Mouse (Mus musculus): ENCODE measurements around the gene Calml3. TPM values are rescaled to one million over a fixed set of nuclear protein-coding genes. Genes with fewer than 3 reads are reported as not detected.
A peak's percentile ranks its signal among the peaks of the same experiment; 100 is the strongest.

Gene Calml3
- total RNA-seq, 2 experiments from 2014 or later = not detected

- peak; percentile 84 to 92 for DNase-seq (ENCODE audit: low spot score in 2 of 2)
- H3K27ac ChIP-seq = peak overlapping the region; percentile 90
- no peak overlapping the region for H3K4me3 ChIP-seq
- TF ChIP-seq CTCF (conservative IDR thresholded peaks at IDR 0.05) = no peak
These were observed 27.7 kb downstream of the Calml3 start for GRCm38 (mm10) chr13:3776446-3776845.

- DNase-seq (ENCODE audit: low spot score in 2 of 2) = no peak
- H3K4me3 ChIP-seq = no peak overlapping the region
- TF ChIP-seq CTCF (conservative IDR thresholded peaks at IDR 0.05) = no peak
- peak overlapping the region; percentile 90 for H3K27ac ChIP-seq
These were observed 29.1 kb downstream of the Calml3 start for GRCm38 (mm10) chr13:3774991-3775390.

- H3K4me3 ChIP-seq = no peak overlapping the region
- no peak for TF ChIP-seq CTCF (conservative IDR thresholded peaks at IDR 0.05)
- peak; percentile 46 for DNase-seq (ENCODE audit: low spot score in 2 of 2)
- peak overlapping the region; percentile 90 for H3K27ac ChIP-seq
These were observed 29.8 kb downstream of the Calml3 start for GRCm38 (mm10) chr13:3774280-3774679.

GRCm38 (mm10) chr13:3773149-3773688 is 30.9 kb downstream of the Calml3 start:
- TF ChIP-seq CTCF (conservative IDR thresholded peaks at IDR 0.05) = no peak
- Histone ChIP-seq H3K27ac (peak overlapping the region; percentile 53; the same call in 1 of the 2 replicates), H3K4me3 (no peak overlapping the region)
- no peak for DNase-seq (ENCODE audit: low spot score in 2 of 2)

GRCm38 (mm10) chr13:3771221-3771620 is 32.9 kb downstream of the Calml3 start:
- H3K4me3 ChIP-seq = no peak overlapping the region
- no peak for TF ChIP-seq CTCF (conservative IDR thresholded peaks at IDR 0.05)
- H3K27ac ChIP-seq = no peak overlapping the region
- DNase-seq (ENCODE audit: low spot score in 2 of 2) = no peak

GRCm38 (mm10) chr13:3770170-3771024 is 33.7 kb downstream of the Calml3 start:
- no peak for TF ChIP-seq CTCF (conservative IDR thresholded peaks at IDR 0.05)
- Histone ChIP-seq H3K4me3 (no peak overlapping the region), H3K27ac (peak overlapping the region; percentile 52)
- peak in 1 of 2 experiments; percentile 10 for DNase-seq (ENCODE audit: low spot score in 2 of 2)

- H3K4me3 ChIP-seq = no peak overlapping the region
- TF ChIP-seq CTCF (conservative IDR thresholded peaks at IDR 0.05) = no peak
- DNase-seq (ENCODE audit: low spot score in 2 of 2) = no peak
- peak overlapping the region; percentile 52; the same call in 1 of the 2 replicates for H3K27ac ChIP-seq
These were observed 34.6 kb downstream of the Calml3 start for GRCm38 (mm10) chr13:3769531-3769930.

- DNase-seq (ENCODE audit: low spot score in 2 of 2) = no peak
- no peak for TF ChIP-seq CTCF (conservative IDR thresholded peaks at IDR 0.05)
- H3K27ac ChIP-seq = peak overlapping the region; percentile 57; the same call in 1 of the 2 replicates
These were observed 35.5 kb downstream of the Calml3 start for GRCm38 (mm10) chr13:3768621-3769020.

GRCm38 (mm10) chr13:3767086-3767485 is 37.0 kb downstream of the Calml3 start:
- TF ChIP-seq CTCF (conservative IDR thresholded peaks at IDR 0.05) = no peak
- DNase-seq (ENCODE audit: low spot score in 2 of 2) = no peak
- Histone ChIP-seq H3K27ac (peak overlapping the region; percentile 37; the same call in 1 of the 2 replicates), H3K4me3 (no peak overlapping the region)

More at GRCm38 (mm10) chr13:3768621-3769020, 35.5 kb downstream of the Calml3 start:
- H3K4me3 ChIP-seq = no peak overlapping the region

- DNase-seq (ENCODE audit: low spot score in 2 of 2) = no peak
- TF ChIP-seq CTCF (conservative IDR thresholded peaks at IDR 0.05) = no peak
- H3K27ac ChIP-seq = no peak overlapping the region
- H3K4me3 ChIP-seq = no peak overlapping the region
These were observed 38.3 kb downstream of the Calml3 start for GRCm38 (mm10) chr13:3765781-3766180.

- H3K27ac ChIP-seq = no peak overlapping the region
- no peak for TF ChIP-seq CTCF (conservative IDR thresholded peaks at IDR 0.05)
- DNase-seq (ENCODE audit: low spot score in 2 of 2) = no peak
- H3K4me3 ChIP-seq = no peak overlapping the region
These were observed 43.0 kb downstream of the Calml3 start for GRCm38 (mm10) chr13:3761131-3761530.

- no peak for TF ChIP-seq CTCF (conservative IDR thresholded peaks at IDR 0.05)
- no peak for DNase-seq (ENCODE audit: low spot score in 2 of 2)
- Histone ChIP-seq H3K27ac (no peak overlapping the region), H3K4me3 (no peak overlapping the region)
These were observed 45.8 kb downstream of the Calml3 start for GRCm38 (mm10) chr13:3758347-3758746.

- H3K27ac ChIP-seq = no peak overlapping the region
- no peak for DNase-seq (ENCODE audit: low spot score in 2 of 2)
These were observed 50.8 kb downstream of the Calml3 start for GRCm38 (mm10) chr13:3753291-3753690.

More at GRCm38 (mm10) chr13:3753291-3753690, 50.8 kb downstream of the Calml3 start:
- no peak overlapping the region for H3K4me3 ChIP-seq
- TF ChIP-seq CTCF (conservative IDR thresholded peaks at IDR 0.05) = no peak

Other genes starting within 250 kb of the Calml3 start
- 10 to 100 TPM; 26.0 to 27.9 TPM for gene Fam208b, start 193.2 kb downstream of the Calml3 start, total RNA-seq (2021)
- 10 to 100 TPM; 31.8 to 35.1 TPM for gene Asb13, start 170.3 kb downstream of the Calml3 start, total RNA-seq (2021)
- not detected for gene Calm4, start 33.4 kb upstream of the Calml3 start, total RNA-seq (2021)
- gene Calm5, start 49.9 kb upstream of the Calml3 start, total RNA-seq (2021) = not detected
- gene Net1, start 113.9 kb upstream of the Calml3 start, total RNA-seq (2021) = 10 to 100 TPM; 36.5 to 42.6 TPM
- not detected for gene Tubal3, start 114.0 kb upstream of the Calml3 start, total RNA-seq (2021)
- gene Ucn3, start 141.0 kb upstream of the Calml3 start, total RNA-seq (2021) = not detected
- gene Akr1c14, start 244.7 kb upstream of the Calml3 start, total RNA-seq (2021) = 1 to 10 TPM in 1 of 2 experiments, under 1 TPM in 1; 0.88 to 1.1 TPM

All from layer of hippocampus, adult 2 months (tissue).